Mouse (Mus musculus) MEL (cell line): ENCODE results near the gene Atrnl1. TPM values are rescaled to one million over a fixed set of nuclear protein-coding genes. Genes with fewer than 3 reads are reported as not detected.
"Not testable (repeated sequence)": the region's sequence is repeated elsewhere in the genome, so short reads cannot be mapped to it uniquely, and the experiment has no call there.

ENCODE experiments used
- DNase-seq: peaks from one replicate; pipeline ENCODE4 v3.0.0; 2011; ENCODE audit warnings: low read depth, low spot score
- H3K27ac ChIP-seq: 2 replicates; pipeline ENCODE4 v1.5.1; 2012; ENCODE audit warnings: low read depth, mild to moderate bottlenecking, control low read depth, low read length, moderate library complexity; ENCODE audit not compliant: control insufficient read depth
- H3K27me3 ChIP-seq, 2 experiments: fragments of 150-350 bp in 1 of 2; sonication (generic) in 1 of 2; 2 replicates each; pipeline ENCODE4 v1.6.1; 2012; ENCODE audit warnings: low read length in 2 of 2, mild to moderate bottlenecking in 2 of 2, improper control_type of control experiment in 1 of 2, moderate library complexity in 1 of 2; ENCODE audit not compliant: insufficient read depth in 2 of 2, control insufficient read depth in 1 of 2
- H3K36me3 ChIP-seq, 2 experiments: 2 replicates each; pipeline ENCODE4 v1.6.1; 2012 to 2014; ENCODE audit warnings: low read length in 2 of 2, improper control_type of control experiment in 1 of 2, inconsistent platforms in 1 of 2, mild to moderate bottlenecking in 1 of 2; ENCODE audit not compliant: insufficient read depth in 2 of 2, control insufficient read depth in 1 of 2
- H3K4me1 ChIP-seq, 2 experiments: fragments of 150-350 bp in 1 of 2; sonication (generic) in 1 of 2; 2 replicates each; pipeline ENCODE4 v1.6.1; 2012; ENCODE audit warnings: low read length in 2 of 2, improper control_type of control experiment in 1 of 2, mild to moderate bottlenecking in 1 of 2; ENCODE audit not compliant: insufficient read depth in 2 of 2, control insufficient read depth in 1 of 2
- H3K4me3 ChIP-seq, 2 experiments: fragments of 150-350 bp in 1 of 2; sonication (generic) in 1 of 2; 2 replicates each; pipeline ENCODE4 v1.5.1; 2012; ENCODE audit warnings: low read depth in 2 of 2, low read length in 2 of 2, mild to moderate bottlenecking in 2 of 2, moderate library complexity in 2 of 2, control low read depth in 1 of 2, improper control_type of control experiment in 1 of 2; ENCODE audit not compliant: control insufficient read depth in 1 of 2, insufficient read depth in 1 of 2
- H3K79me2 ChIP-seq: 2 replicates; pipeline ENCODE4 v1.6.1; 2012; ENCODE audit warnings: mild to moderate bottlenecking, low read length, moderate library complexity; ENCODE audit not compliant: control insufficient read depth, poor library complexity, insufficient read depth
- H3K9ac ChIP-seq: 2 replicates; pipeline ENCODE4 v1.6.1; 2012; ENCODE audit warnings: low read depth, mild to moderate bottlenecking, control low read depth, low read length, moderate library complexity; ENCODE audit not compliant: control insufficient read depth, poor library complexity, severe bottlenecking
- H3K9me3 ChIP-seq: fragments of 150-350 bp; sonication (generic); replicated peaks from 2 replicates; pipeline ENCODE4 v1.6.1; 2012; ENCODE audit warnings: mild to moderate bottlenecking, low read length, improper control_type of control experiment, moderate library complexity; ENCODE audit not compliant: insufficient read depth
- BHLHE40 ChIP-seq: IDR thresholded peaks from 2 replicates; pipeline ENCODE4 v1.6.1; 2012; ENCODE audit warnings: low read depth, mild to moderate bottlenecking, inconsistent platforms, low read length, improper control_type of control experiment, borderline replicate concordance
- CHD2 ChIP-seq: IDR thresholded peaks from 2 replicates; pipeline ENCODE4 v1.6.1; 2011; ENCODE audit warnings: low read length, improper control_type of control experiment
- EP300 ChIP-seq, 2 experiments: IDR thresholded peaks; 2 replicates each; pipeline ENCODE4 v1.6.1; 2011; ENCODE audit warnings: improper control_type of control experiment in 2 of 2, low read length in 2 of 2, low read depth in 1 of 2, mild to moderate bottlenecking in 1 of 2
- ETS1 ChIP-seq: IDR thresholded peaks from 2 replicates; pipeline ENCODE4 v1.6.1; 2012; ENCODE audit warnings: low read depth, mild to moderate bottlenecking, inconsistent platforms, low read length, improper control_type of control experiment, moderate library complexity
- GABPA ChIP-seq: IDR thresholded peaks from 2 replicates; pipeline ENCODE4 v1.6.1; 2012; ENCODE audit warnings: low read depth, mild to moderate bottlenecking, inconsistent platforms, low read length, improper control_type of control experiment, moderate library complexity
- JUND ChIP-seq: IDR thresholded peaks from 2 replicates; pipeline ENCODE4 v1.6.1; 2011; ENCODE audit warnings: low read depth, mild to moderate bottlenecking, improper control_type of control experiment, low read length
- MAFK ChIP-seq: IDR thresholded peaks from 2 replicates; pipeline ENCODE4 v1.6.1; 2011; ENCODE audit warnings: low read depth, mild to moderate bottlenecking, low read length, improper control_type of control experiment, borderline replicate concordance
- MYC ChIP-seq: IDR thresholded peaks from 2 replicates; pipeline ENCODE4 v1.6.1; 2011; ENCODE audit warnings: low read depth, mild to moderate bottlenecking, low read length, improper control_type of control experiment, moderate library complexity
- RAD21 ChIP-seq: IDR thresholded peaks from 2 replicates; pipeline ENCODE4 v1.6.1; 2011; ENCODE audit warnings: mild to moderate bottlenecking, low read depth, low read length, improper control_type of control experiment
- SIN3A ChIP-seq: IDR thresholded peaks from 2 replicates; pipeline ENCODE4 v1.6.1; 2012; ENCODE audit warnings: low read length, improper control_type of control experiment, inconsistent platforms
- TBP ChIP-seq: IDR thresholded peaks from 2 replicates; pipeline ENCODE4 v1.8.0; 2011; ENCODE audit warnings: low read depth, low read length, improper control_type of control experiment
- UBTF ChIP-seq: IDR thresholded peaks from 2 replicates; pipeline ENCODE4 v1.6.1; 2012; ENCODE audit warnings: low read depth, mild to moderate bottlenecking, inconsistent platforms, low read length, improper control_type of control experiment, moderate library complexity, borderline replicate concordance; ENCODE audit not compliant: insufficient read depth
- ZNF384 ChIP-seq: IDR thresholded peaks from 2 replicates; pipeline ENCODE4 v1.6.1; 2012; ENCODE audit warnings: low read depth, mild to moderate bottlenecking, inconsistent platforms, low read length, improper control_type of control experiment
- polyA plus RNA-seq, 2 experiments: library from polyadenylated mRNA; stranded (reverse) in 1 of 2; unstranded in 1 of 2; fragments of >175 nt in 1 of 2; fragments of >200 nt in 1 of 2; gene quantifications; 2 replicates each; pipeline versions ENCODE4 v1.2.1 to v1.2.4; 2012; ENCODE audit warnings: low replicate concordance in 2 of 2, low read depth in 1 of 2; ENCODE audit not compliant: insufficient read length in 2 of 2, insufficient read depth in 1 of 2, missing spikeins in 1 of 2
- total RNA-seq: library from RNA; depleted of rRNA; stranded (reverse); fragments of 300-350 nt; gene quantifications from 2 replicates; pipeline ENCODE4 v1.2.3, GENCODE M21; 2012

Gene Atrnl1
- total and polyA plus RNA-seq, 3 experiments: 6.4 to 8.2 TPM; not detected in 1

- TF ChIP-seq TBP (no peak), SIN3A (no peak), RAD21 (no peak), GABPA (no peak), JUND (no peak), CHD2 (no peak), ZNF384 (no peak), MAFK (no peak), BHLHE40 (no peak), MYC (no peak)
- peaks cover 0 to 10% of the 10 kb centered on the region in 2 experiments; a peak in 2 of 4 replicates for H3K36me3 ChIP-seq
- H3K79me2 ChIP-seq: no peaks in the 10 kb centered on the region
- H3K9me3 ChIP-seq: no peaks in the 10 kb centered on the region
- H3K4me3 ChIP-seq: no peak overlapping the region
- H3K4me1 ChIP-seq: peaks cover 11 to 17% of the 10 kb centered on the region in 2 experiments
- H3K9ac ChIP-seq: no peak overlapping the region
- H3K27ac ChIP-seq: no peak overlapping the region
- no peak for DNase-seq
- H3K27me3 ChIP-seq: no peaks in the 10 kb centered on the region
Observed at GRCm38 (mm10) chr19:57878583-57878982, 267.7 kb downstream of the Atrnl1 start.

DNA sequence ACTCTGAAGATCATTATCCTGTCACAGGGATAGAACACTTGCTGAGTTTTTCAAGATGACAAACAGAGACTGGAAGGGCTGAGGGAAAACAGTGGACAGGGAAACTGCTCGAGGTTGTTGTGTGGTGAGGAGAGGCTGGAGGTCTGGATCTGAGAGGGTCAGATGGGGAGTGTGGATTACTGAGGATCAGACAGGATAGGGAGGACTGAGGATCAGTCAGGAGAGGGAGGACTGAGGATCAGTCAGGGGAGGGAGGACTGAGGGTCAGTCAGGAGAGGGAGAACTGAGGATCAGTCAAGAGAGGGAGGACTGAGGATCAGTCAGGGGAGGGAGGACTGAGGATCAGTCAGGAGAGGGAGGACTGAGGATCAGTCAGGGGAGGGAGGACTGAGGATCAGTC lies 269.0 kb downstream of the Atrnl1 start:
- peaks cover 11 to 17% of the 10 kb centered on the region in 2 experiments for H3K4me1 ChIP-seq
- H3K27me3 ChIP-seq, H3K9ac ChIP-seq, DNase-seq, H3K79me2 ChIP-seq, H3K4me3 ChIP-seq, H3K27ac ChIP-seq, H3K9me3 ChIP-seq: not testable (repeated sequence)
- H3K36me3 ChIP-seq: peaks cover 0 to 10% of the 10 kb centered on the region in 2 experiments; a peak in 2 of 4 replicates

GRCm38 (mm10) chr19:57881927-57882326 lies 271.1 kb downstream of the Atrnl1 start:
- Histone ChIP-seq H3K4me3 (no peak overlapping the region), H3K27ac (no peak overlapping the region), H3K9me3 (no peaks in the 10 kb centered on the region), H3K36me3 (peaks cover 0 to 10% of the 10 kb centered on the region in 2 experiments; a peak in 2 of 4 replicates), H3K4me1 (peaks cover 13 to 17% of the 10 kb centered on the region in 2 experiments), H3K9ac (no peak overlapping the region), H3K79me2 (no peaks in the 10 kb centered on the region), H3K27me3 (no peaks in the 10 kb centered on the region)
- peak; percentile 91 for DNase-seq
- TF ChIP-seq UBTF (no peak), GABPA (peak; percentile 84), ETS1 (peak; percentile 54; the same call in 1 of the 2 replicates), ZNF384 (no peak), EP300 (IDR thresholded peaks at IDR 0.05; ENCODE audit: low read depth in 1 of 2, low read length in 2 of 2) (peak; percentile 59 to 66), MAFK (peak; percentile 96), JUND (peak; percentile 64)
